Mouse (Mus musculus): ENCODE data around the gene Cab39l.

- TF ChIP-seq POLR2A (IDR thresholded peaks at IDR 0.05; ENCODE audit: control insufficient read depth, extremely low read depth, insufficient read depth, low read length, poor library complexity) (no peak), CTCF (IDR thresholded peaks at IDR 0.05; ENCODE audit: borderline replicate concordance, control insufficient read depth, extremely low read depth, insufficient read depth, low read length, poor library complexity) (no peak)
Observed at GRCm38 (mm10) chr14:59435206-59435605, 5.6 kb upstream of the Cab39l start.

All from thymus, adult 2 months (tissue).